Mouse (Mus musculus) mouse embryonic stem cell (cell line): Measurements from ENCODE around the gene Lmbrd1.
"Not testable (repeated sequence)": the region's sequence is repeated elsewhere in the genome, so short reads cannot be mapped to it uniquely, and the experiment has no call there.

Experiments used
- in situ Hi-C, 2 experiments: fragments of 300-500 bp; cut with MboI; formaldehyde crosslinking; loops; 1 replicate in 1 of 2; 3 replicates in 1 of 2; pipeline ENCODE4 v1.14.3; 2019 to 2020; ENCODE audit warnings: low sequenced_read_pairs in 2 of 2, low pct_unique_long_range_greater_than_20kb in 1 of 2, mixed read lengths in 1 of 2; ENCODE audit not compliant: unreplicated experiment in 1 of 2

The Lmbrd1 gene

GRCm38 (mm10) chr1:24678205-24678917, at the start of gene Lmbrd1:
Lmbrd1 (plus strand) TSS chr1:24678630.
- in situ Hi-C loops: no loop called here

- in situ Hi-C loops: no loop called here
Measured at GRCm38 (mm10) chr1:24633553-24634132, 44.8 kb upstream of the Lmbrd1 start.

GRCm38 (mm10) chr1:24650100-24650499, 28.3 kb upstream of the Lmbrd1 start:
- in situ Hi-C loops: no loop called here

GRCm38 (mm10) chr1:24659914-24660313, 18.5 kb upstream of the Lmbrd1 start:
- in situ Hi-C loops: no loop called here

GRCm38 (mm10) chr1:24660662-24661061, 17.8 kb upstream of the Lmbrd1 start:
- in situ Hi-C loops: not testable (repeated sequence)

- in situ Hi-C loops: no loop called here
Measured at GRCm38 (mm10) chr1:24661551-24661950, 16.9 kb upstream of the Lmbrd1 start.

- in situ Hi-C loops: no loop called here
Measured at GRCm38 (mm10) chr1:24664158-24664557, 14.3 kb upstream of the Lmbrd1 start.

GRCm38 (mm10) chr1:24673231-24673630, 5.2 kb upstream of the Lmbrd1 start:
- in situ Hi-C loops: no loop called here

GRCm38 (mm10) chr1:24677706-24678105, 724 bp upstream of the Lmbrd1 start:
- in situ Hi-C loops: no loop called here

GRCm38 (mm10) chr1:24679071-24679470, 641 bp downstream of the Lmbrd1 start:
- in situ Hi-C loops: no loop called here

- in situ Hi-C loops: no loop called here
Measured at GRCm38 (mm10) chr1:24680991-24681390, 2.6 kb downstream of the Lmbrd1 start.

- in situ Hi-C loops: no loop called here
Measured at GRCm38 (mm10) chr1:24681946-24682345, 3.5 kb downstream of the Lmbrd1 start.

GRCm38 (mm10) chr1:24683947-24684346, 5.5 kb downstream of the Lmbrd1 start:
- in situ Hi-C loops: no loop called here

- in situ Hi-C loops: no loop called here
Measured at GRCm38 (mm10) chr1:24685606-24686005, 7.2 kb downstream of the Lmbrd1 start.

GRCm38 (mm10) chr1:24686235-24687021, 8.0 kb downstream of the Lmbrd1 start:
- in situ Hi-C loops: no loop called here

GRCm38 (mm10) chr1:24697677-24698076, 19.2 kb downstream of the Lmbrd1 start:
- in situ Hi-C loops: no loop called here

- in situ Hi-C loops: no loop called here
Measured at GRCm38 (mm10) chr1:24698146-24698880, 19.9 kb downstream of the Lmbrd1 start.

GRCm38 (mm10) chr1:24699320-24699719, 20.9 kb downstream of the Lmbrd1 start:
- in situ Hi-C loops: no loop called here

GRCm38 (mm10) chr1:24700241-24700640, 21.8 kb downstream of the Lmbrd1 start:
- in situ Hi-C loops: no loop called here
